Mouse (Mus musculus) intestine, embryonic 14.5 days (tissue): ENCODE measurements at regions not wholly inside any gene's neighbourhood (a gene's known extent, or its start where the extent isn't known, plus 50 kb on each side); places are given as distances from the start of the nearest gene placed in this dataset.

Experiments used
- ATAC-seq: fragments of 200-750 bp; cut with Nextera tagmentation; replicated peaks from 2 replicates; pipeline ENCODE4 v1.8.0; 2017; ENCODE audit warnings: low read depth, moderate number of reproducible peaks, moderate TSS enrichment, moderate library complexity; ENCODE audit not compliant: low FRiP score, low TSS enrichment
- DNase-seq: peaks from one replicate; pipeline ENCODE4 v3.0.0-alpha.2; 2018; ENCODE audit warnings: low spot score
- H3K27ac ChIP-seq: fragments of 300-500 bp; sonication (generic); 2 replicates; pipeline ENCODE4 v1.5.1; 2014; ENCODE audit warnings: low read depth, mild to moderate bottlenecking, control low read depth
- H3K27me3 ChIP-seq: fragments of 300-500 bp; sonication (generic); replicated peaks from 2 replicates; pipeline ENCODE4 v1.6.1; 2014; ENCODE audit warnings: low read length, control low read depth; ENCODE audit not compliant: control insufficient read depth, insufficient read depth
- H3K36me3 ChIP-seq: fragments of 300-500 bp; sonication (generic); 2 replicates; pipeline ENCODE4 v1.6.1; 2014; ENCODE audit warnings: low read length, control low read depth; ENCODE audit not compliant: control insufficient read depth, insufficient read depth
- H3K4me1 ChIP-seq: fragments of 300-500 bp; sonication (generic); replicated peaks from 2 replicates; pipeline ENCODE4 v1.6.1; 2014; ENCODE audit warnings: low read length, control low read depth, mixed read lengths; ENCODE audit not compliant: control insufficient read depth, insufficient read depth
- H3K4me2 ChIP-seq: fragments of 300-500 bp; sonication (generic); 2 replicates; pipeline ENCODE4 v1.6.1; 2014; ENCODE audit warnings: low read length
- H3K4me3 ChIP-seq: fragments of 300-500 bp; sonication (generic); 2 replicates; pipeline ENCODE4 v1.5.1; 2014; ENCODE audit warnings: low read depth, low read length, control low read depth, mixed read lengths
- H3K9ac ChIP-seq: fragments of 300-500 bp; sonication (generic); 2 replicates; pipeline ENCODE4 v1.6.1; 2014; ENCODE audit warnings: mild to moderate bottlenecking, low read length
- H3K9me3 ChIP-seq: fragments of 300-500 bp; sonication (generic); 2 replicates; pipeline ENCODE4 v1.6.1; 2016; ENCODE audit warnings: low read length, control low read depth; ENCODE audit not compliant: control insufficient read depth
- WGBS: fragments of 180-500 bp; shearing (Covaris S2); extraction: QIAGEN DNeasy Blood & Tissue Kit; methylation state at CpG from one replicate; pipeline ENCODE4 v1.1.7; 2014; 5-methylcytosine and 5-hydroxymethylcytosine counted together

DNA sequence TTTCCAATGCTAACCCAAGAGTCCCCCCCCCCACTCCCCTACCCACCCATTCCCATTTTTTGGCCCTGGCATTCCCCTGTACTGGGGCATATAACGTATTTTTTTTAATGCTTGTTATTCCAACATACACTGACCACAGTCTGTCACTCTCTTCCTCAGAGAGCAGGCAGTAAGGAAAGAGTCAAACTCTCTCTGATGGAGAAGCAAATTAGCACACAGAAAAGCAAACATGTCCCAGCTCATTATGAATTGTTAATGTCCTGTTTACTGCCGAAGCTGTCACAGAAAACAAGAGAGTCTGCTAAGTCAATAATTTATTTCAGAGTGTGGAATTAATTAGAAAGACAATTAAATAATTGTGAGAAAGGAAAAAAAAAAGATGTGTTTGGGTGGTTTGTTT lies 2989.1 kb upstream of the 5930422O12Rik start:
- Histone ChIP-seq H3K27me3 (no peaks in the 10 kb centered on the region), H3K36me3 (no peaks in the 10 kb centered on the region), H3K9me3 (no peaks in the 10 kb centered on the region), H3K4me2 (no peak overlapping the region), H3K4me3 (no peak overlapping the region), H3K9ac (no peak overlapping the region), H3K4me1 (no peaks in the 10 kb centered on the region), H3K27ac (no peak overlapping the region)
- ATAC-seq = no peak
- WGBS = 72% methylated on average over 2 of the region's 2 CpGs
- DNase-seq = no peak

GRCm38 (mm10) chr8:30441821-30442220 lies 2986.7 kb upstream of the 5930422O12Rik start:
- DNase-seq (no peak), ATAC-seq (no peak)
- H3K9me3 ChIP-seq = no peaks in the 10 kb centered on the region
- no peaks in the 10 kb centered on the region for H3K27me3 ChIP-seq
- WGBS = 73% methylated on average over 1 of the region's 1 CpGs
- no peak overlapping the region for H3K4me3 ChIP-seq
- H3K36me3 ChIP-seq = no peaks in the 10 kb centered on the region
- no peak overlapping the region for H3K9ac ChIP-seq
- no peaks in the 10 kb centered on the region for H3K4me1 ChIP-seq
- H3K4me2 ChIP-seq = no peak overlapping the region
- H3K27ac ChIP-seq = no peak overlapping the region

- 63% methylated on average over 2 of the region's 2 CpGs for WGBS
- Histone ChIP-seq H3K27ac (no peak overlapping the region), H3K9me3 (no peaks in the 10 kb centered on the region), H3K4me2 (no peak overlapping the region), H3K36me3 (no peaks in the 10 kb centered on the region), H3K4me1 (no peaks in the 10 kb centered on the region), H3K9ac (no peak overlapping the region), H3K4me3 (no peak overlapping the region), H3K27me3 (no peaks in the 10 kb centered on the region)
- DNase-seq (no peak), ATAC-seq (no peak)
Observed at GRCm38 (mm10) chr8:30443874-30444273, 2984.6 kb upstream of the 5930422O12Rik start.

- DNase-seq (no peak), ATAC-seq (no peak)
- Histone ChIP-seq H3K36me3 (no peaks in the 10 kb centered on the region), H3K9ac (no peak overlapping the region), H3K4me2 (no peak overlapping the region), H3K27me3 (no peaks in the 10 kb centered on the region), H3K4me3 (no peak overlapping the region), H3K9me3 (no peaks in the 10 kb centered on the region), H3K27ac (no peak overlapping the region), H3K4me1 (no peaks in the 10 kb centered on the region)
- WGBS = 85% methylated on average over 4 of the region's 4 CpGs
Observed at GRCm38 (mm10) chr8:30444274-30444673, 2984.2 kb upstream of the 5930422O12Rik start.

GRCm38 (mm10) chr8:30458136-30458535 lies 2970.4 kb upstream of the 5930422O12Rik start:
- no peak overlapping the region for H3K4me3 ChIP-seq
- DNase-seq (no peak), ATAC-seq (no peak)
- WGBS = 29% methylated on average over 4 of the region's 4 CpGs
- no peak overlapping the region for H3K27ac ChIP-seq
- no peaks in the 10 kb centered on the region for H3K27me3 ChIP-seq
- H3K4me1 ChIP-seq = no peaks in the 10 kb centered on the region
- no peak overlapping the region for H3K9ac ChIP-seq
- no peak overlapping the region for H3K4me2 ChIP-seq
- no peaks in the 10 kb centered on the region for H3K36me3 ChIP-seq
- 0 out of 2 replicates have a peak, but pooled peaks cover 3% of the 10 kb centered on the region for H3K9me3 ChIP-seq

- Histone ChIP-seq H3K27ac (no peak overlapping the region), H3K9me3 (no peaks in the 10 kb centered on the region), H3K4me2 (no peak overlapping the region), H3K27me3 (no peaks in the 10 kb centered on the region), H3K36me3 (no peaks in the 10 kb centered on the region), H3K4me3 (no peak overlapping the region), H3K4me1 (no peaks in the 10 kb centered on the region), H3K9ac (no peak overlapping the region)
- ATAC-seq = no peak
- WGBS = 81% methylated on average over 3 of the region's 3 CpGs
- no peak for DNase-seq
Observed at GRCm38 (mm10) chr8:30482956-30483355, 2945.6 kb upstream of the 5930422O12Rik start.

GRCm38 (mm10) chr8:30494851-30495355 lies 2933.6 kb upstream of the 5930422O12Rik start:
- Histone ChIP-seq H3K27me3 (no peaks in the 10 kb centered on the region), H3K27ac (no peak overlapping the region), H3K9ac (no peak overlapping the region), H3K9me3 (no peaks in the 10 kb centered on the region), H3K4me2 (no peak overlapping the region), H3K4me1 (no peaks in the 10 kb centered on the region), H3K4me3 (no peak overlapping the region), H3K36me3 (no peaks in the 10 kb centered on the region)
- no peak for DNase-seq
- ATAC-seq = no peak
- 88% methylated on average over 6 of the region's 6 CpGs for WGBS

GRCm38 (mm10) chr8:30502164-30502563 lies 2926.3 kb upstream of the 5930422O12Rik start:
- WGBS = 69% methylated on average over 2 of the region's 2 CpGs
- no peak for ATAC-seq
- no peak for DNase-seq

DNA sequence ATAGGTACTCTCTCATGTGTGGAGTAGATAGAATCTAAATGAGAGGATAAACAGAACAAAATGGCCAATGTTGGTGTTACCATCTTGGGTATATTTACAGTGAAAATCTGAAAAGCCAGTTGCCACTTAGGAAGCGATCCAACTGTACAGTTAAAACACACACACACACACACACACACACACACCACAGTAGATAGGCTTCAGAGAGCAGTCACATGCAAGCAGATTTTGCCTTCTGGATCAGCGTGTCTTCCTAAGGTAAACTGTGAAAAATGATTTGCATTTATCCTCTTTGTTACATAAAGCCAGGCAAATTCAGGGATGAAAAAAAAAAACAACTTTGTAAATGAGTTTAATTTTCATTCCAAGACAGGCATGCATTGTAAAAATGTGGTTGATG lies 2917.2 kb upstream of the 5930422O12Rik start:
- Histone ChIP-seq H3K27ac (no peak overlapping the region), H3K9me3 (no peaks in the 10 kb centered on the region), H3K27me3 (no peaks in the 10 kb centered on the region), H3K9ac (no peak overlapping the region), H3K4me3 (no peak overlapping the region), H3K4me1 (no peaks in the 10 kb centered on the region), H3K36me3 (no peaks in the 10 kb centered on the region), H3K4me2 (no peak overlapping the region)
- ATAC-seq (no peak), DNase-seq (no peak)
- 80% methylated on average over 2 of the region's 2 CpGs for WGBS

More at GRCm38 (mm10) chr8:30502164-30502563, 2926.3 kb upstream of the 5930422O12Rik start:
- no peak overlapping the region for H3K9ac ChIP-seq
- no peaks in the 10 kb centered on the region for H3K36me3 ChIP-seq
- H3K27ac ChIP-seq = no peak overlapping the region
- no peak overlapping the region for H3K4me2 ChIP-seq
- no peaks in the 10 kb centered on the region for H3K4me1 ChIP-seq
- no peak overlapping the region for H3K4me3 ChIP-seq
- H3K9me3 ChIP-seq = no peaks in the 10 kb centered on the region
- H3K27me3 ChIP-seq = no peaks in the 10 kb centered on the region
